Mouse (Mus musculus) heart, postnatal 0 days (tissue): ENCODE data around the gene Grik4. TPM values are rescaled to one million over a fixed set of nuclear protein-coding genes. Genes with fewer than 3 reads are reported as not detected.

ENCODE experiments used
- ATAC-seq: fragments of 200-750 bp; cut with Nextera tagmentation; 2 replicates; pipeline ENCODE4 v1.8.0; 2017; ENCODE audit warnings: low read depth, moderate number of reproducible peaks, moderate library complexity; ENCODE audit not compliant: insufficient read depth
- DNase-seq: peaks from one replicate; pipeline ENCODE4 v3.0.0-alpha.2; 2016; ENCODE audit warnings: low spot score
- H3K27ac ChIP-seq: fragments of 300-500 bp; sonication (generic); 2 replicates; pipeline ENCODE4 v1.5.1; 2014; ENCODE audit warnings: low read depth, mild to moderate bottlenecking
- H3K27me3 ChIP-seq: fragments of 300-500 bp; sonication (generic); 2 replicates; pipeline ENCODE4 v1.6.1; 2014; ENCODE audit warnings: low read length, mixed read lengths; ENCODE audit not compliant: control insufficient read depth, insufficient read depth
- H3K36me3 ChIP-seq: fragments of 300-500 bp; sonication (generic); replicated peaks from 2 replicates; pipeline ENCODE4 v1.6.1; 2014; ENCODE audit warnings: low read length, mixed read lengths; ENCODE audit not compliant: control insufficient read depth, insufficient read depth
- H3K4me1 ChIP-seq: fragments of 300-500 bp; sonication (generic); 2 replicates; pipeline ENCODE4 v1.6.1; 2014; ENCODE audit warnings: antibody characterized with exemption; ENCODE audit not compliant: control insufficient read depth, insufficient read depth
- H3K4me2 ChIP-seq: fragments of 300-500 bp; sonication (generic); 2 replicates; pipeline ENCODE4 v1.6.1; 2014; ENCODE audit warnings: low read depth, mild to moderate bottlenecking, low read length, moderate library complexity
- H3K4me3 ChIP-seq: fragments of 300-500 bp; sonication (generic); 2 replicates; pipeline ENCODE4 v1.5.1; 2014; ENCODE audit warnings: low read depth, low read length
- H3K9ac ChIP-seq: fragments of 300-500 bp; sonication (generic); replicated peaks from 2 replicates; pipeline ENCODE4 v1.6.1; 2014; ENCODE audit warnings: low read depth, low read length, mixed read lengths
- H3K9me3 ChIP-seq: fragments of 300-500 bp; sonication (generic); replicated peaks from 2 replicates; pipeline ENCODE4 v1.6.1; 2016; ENCODE audit warnings: low read length; ENCODE audit not compliant: control insufficient read depth
- CTCF ChIP-seq: IDR thresholded peaks from 2 replicates; pipeline ENCODE4 v1.5.1; 2016; ENCODE audit warnings: antibody characterized with exemption, control low read depth, low read depth
- EP300 ChIP-seq: IDR thresholded peaks from 2 replicates; pipeline ENCODE4 v1.6.1; 2016; ENCODE audit warnings: antibody characterized with exemption, low read depth
- WGBS: fragments of 180-500 bp; shearing (Covaris S2); extraction: QIAGEN DNeasy Blood & Tissue Kit; methylation state at CpG from one replicate; pipeline ENCODE4 v1.1.7; 2014; 5-methylcytosine and 5-hydroxymethylcytosine counted together
- polyA plus RNA-seq: library from polyadenylated mRNA; unstranded; fragments of >200 nt; fragmentation: Nextera tagmentation; extraction: Ambion mirVana; gene quantifications from 2 replicates; pipeline ENCODE4 v1.2.1, GENCODE M21; 2015
- total RNA-seq: library from RNA; depleted of rRNA; stranded (reverse); fragments of >200 nt; gene quantifications from 2 replicates; pipeline ENCODE4 v1.2.3, GENCODE M21; 2014; ENCODE audit warnings: low replicate concordance

The Grik4 gene
- total and polyA plus RNA-seq, 2 experiments from 2014 or later, result 0.03 TPM; not detected in 1

DNA sequence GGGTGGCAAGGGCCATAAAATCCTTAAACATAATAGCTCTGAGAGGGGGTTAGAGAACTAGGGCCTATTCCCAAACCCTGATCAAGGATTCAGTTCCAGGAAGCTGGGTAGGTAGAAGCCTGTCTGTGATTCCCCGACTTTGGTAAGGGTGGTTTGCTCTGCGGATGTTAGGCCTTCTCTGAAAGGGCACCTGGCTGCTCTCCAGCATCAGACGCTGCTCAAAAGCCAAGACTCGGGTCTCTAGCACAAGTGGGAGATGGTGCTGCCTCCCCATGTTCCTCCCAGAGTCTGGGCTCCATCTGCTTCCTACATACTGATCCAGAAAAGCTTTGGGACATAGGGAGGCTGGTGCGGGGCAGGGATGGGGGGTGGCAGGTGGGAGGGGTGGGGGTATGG is 270.3 kb downstream of the Grik4 start:
- Histone ChIP-seq H3K27ac (no peak overlapping the region), H3K36me3 (no peaks in the 10 kb centered on the region)

DNA sequence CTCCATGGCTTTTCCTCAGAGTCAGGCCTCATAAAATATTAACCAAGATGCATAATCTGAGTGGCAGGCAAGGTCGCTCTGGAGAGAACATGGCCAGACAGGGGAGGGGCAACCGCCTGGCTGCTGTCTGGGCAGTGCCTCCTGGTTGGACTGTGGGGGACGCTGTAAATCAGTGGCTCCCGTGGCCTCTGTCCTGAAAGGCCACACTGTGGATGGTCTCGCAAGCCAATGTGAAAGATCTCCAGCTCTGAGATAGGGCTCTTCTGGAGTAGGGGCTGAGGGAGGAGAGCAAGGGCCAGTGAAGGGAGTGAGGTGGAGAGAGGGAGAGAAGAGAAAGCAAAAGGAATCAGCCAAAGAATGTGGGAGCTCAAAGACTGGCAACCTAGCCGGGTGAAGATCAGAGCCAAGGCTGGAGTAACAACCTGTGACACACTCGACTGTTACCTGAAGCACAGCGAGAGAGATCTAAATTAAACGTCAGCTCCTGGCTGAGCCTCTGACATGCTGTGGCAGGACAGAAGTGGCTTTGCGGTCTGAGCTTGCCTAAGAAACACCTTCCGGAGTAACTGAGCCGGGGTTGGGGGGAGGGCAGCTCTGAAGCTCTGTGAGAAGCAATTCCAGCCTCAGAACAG is 270.8 kb downstream of the Grik4 start:
- no peak overlapping the region for H3K4me3 ChIP-seq
- 53% methylated on average over 12 of the region's 12 CpGs for WGBS
- no peak for TF ChIP-seq CTCF
- no peak for DNase-seq
- H3K9me3 ChIP-seq, result no peaks in the 10 kb centered on the region
- ATAC-seq, result no peak
- H3K9ac ChIP-seq, result no peak overlapping the region
- H3K27me3 ChIP-seq, result no peaks in the 10 kb centered on the region
- H3K4me2 ChIP-seq, result no peak overlapping the region
- no peak overlapping the region for H3K27ac ChIP-seq
- H3K4me1 ChIP-seq, result no peaks in the 10 kb centered on the region
- H3K36me3 ChIP-seq, result no peaks in the 10 kb centered on the region

More for the DNA sequence above, 270.3 kb downstream of the Grik4 start:
- no peaks in the 10 kb centered on the region for H3K4me1 ChIP-seq
- H3K4me3 ChIP-seq, result no peak overlapping the region
- H3K9me3 ChIP-seq, result no peaks in the 10 kb centered on the region
- H3K4me2 ChIP-seq, result no peak overlapping the region
- DNase-seq, result no peak
- TF ChIP-seq CTCF (no peak), EP300 (no peak)
- ATAC-seq, result no peak
- 60% methylated on average over 5 of the region's 5 CpGs for WGBS
- no peak overlapping the region for H3K9ac ChIP-seq
- H3K27me3 ChIP-seq, result no peaks in the 10 kb centered on the region

DNA sequence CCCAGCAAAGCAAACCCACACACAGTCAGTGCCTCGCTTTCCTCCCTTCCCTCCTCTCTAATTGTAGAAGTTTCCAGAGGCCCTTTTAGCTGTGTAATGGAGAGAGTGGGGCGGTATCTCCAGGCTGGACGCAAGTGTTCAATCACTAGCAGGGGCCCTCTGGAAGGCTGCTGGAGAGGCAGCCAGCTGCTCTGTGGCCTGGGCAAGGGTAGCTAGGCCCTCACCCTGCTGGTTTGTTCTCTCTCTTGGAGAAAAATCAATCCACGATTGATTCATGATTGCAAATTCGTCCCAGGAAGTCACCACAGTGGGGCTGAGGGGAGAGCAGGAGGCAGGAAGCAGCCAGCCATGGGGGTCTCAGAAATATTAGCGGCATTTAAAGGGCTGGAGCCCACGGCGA is 271.3 kb downstream of the Grik4 start:
- Histone ChIP-seq H3K4me1 (no peaks in the 10 kb centered on the region), H3K9ac (no peak overlapping the region), H3K4me2 (no peak overlapping the region), H3K27ac (no peak overlapping the region), H3K36me3 (no peaks in the 10 kb centered on the region), H3K27me3 (no peaks in the 10 kb centered on the region), H3K4me3 (no peak overlapping the region), H3K9me3 (no peaks in the 10 kb centered on the region)
- 69% methylated on average over 8 of the region's 8 CpGs for WGBS
- TF ChIP-seq EP300, result no peak
- no peak for TF ChIP-seq CTCF
- no peak for ATAC-seq
- no peak for DNase-seq

DNA sequence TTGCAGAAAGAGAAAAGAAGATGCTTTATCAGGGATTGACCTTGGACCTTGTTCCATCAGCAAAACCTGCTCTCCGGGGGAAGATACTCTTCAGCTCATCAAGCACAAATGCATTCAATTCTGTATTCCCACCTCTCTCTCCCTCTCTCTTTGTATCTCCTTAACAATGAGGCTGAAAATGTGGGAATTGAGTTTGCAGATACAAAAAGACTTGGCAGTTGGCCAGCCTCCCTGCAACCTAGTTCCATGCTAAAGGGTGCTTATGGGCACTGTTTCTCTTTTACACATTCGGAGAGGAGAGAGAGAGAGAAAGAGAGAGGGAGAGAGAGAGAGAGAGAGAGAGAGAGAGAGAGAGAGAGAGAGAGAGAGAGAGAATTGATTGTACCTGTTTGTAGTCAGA is 273.7 kb downstream of the Grik4 start:
- Histone ChIP-seq H3K9me3 (no peaks in the 10 kb centered on the region), H3K36me3 (no peaks in the 10 kb centered on the region), H3K27me3 (no peaks in the 10 kb centered on the region), H3K4me1 (no peaks in the 10 kb centered on the region), H3K27ac (no peak overlapping the region), H3K4me3 (no peak overlapping the region), H3K4me2 (no peak overlapping the region), H3K9ac (no peak overlapping the region)
- no peak for ATAC-seq
- TF ChIP-seq CTCF, result no peak
- TF ChIP-seq EP300, result no peak
- 52% methylated on average over 2 of the region's 2 CpGs for WGBS
- no peak for DNase-seq

DNA sequence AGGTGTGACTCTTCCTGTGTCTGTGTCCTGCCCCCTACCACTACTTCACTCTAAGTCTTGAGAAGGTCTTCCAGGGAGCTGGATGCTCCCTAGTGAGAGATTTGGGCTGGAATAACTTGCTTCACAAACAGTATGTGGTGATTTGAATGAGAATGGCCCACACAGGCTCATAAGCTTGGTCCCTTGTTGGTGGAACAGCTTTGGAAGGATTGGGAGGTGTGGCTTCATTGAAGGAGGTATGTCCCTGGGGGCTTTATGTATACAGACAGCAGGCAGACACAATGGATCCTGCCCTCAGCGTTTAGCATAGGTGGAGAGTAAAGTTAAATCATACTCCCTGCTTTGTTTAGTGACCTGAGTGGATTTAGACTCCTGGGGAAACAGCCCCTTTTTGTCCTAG is 282.8 kb downstream of the Grik4 start:
- Histone ChIP-seq H3K4me1 (no peaks in the 10 kb centered on the region), H3K36me3 (no peaks in the 10 kb centered on the region), H3K27me3 (no peaks in the 10 kb centered on the region), H3K4me2 (no peak overlapping the region), H3K9me3 (peaks cover 3% of the 10 kb centered on the region; the same call in 1 of the 2 replicates), H3K27ac (no peak overlapping the region), H3K4me3 (no peak overlapping the region), H3K9ac (no peak overlapping the region)
- WGBS, result 38% methylated on average over 1 of the region's 1 CpGs
- DNase-seq (no peak), ATAC-seq (no peak)
- TF ChIP-seq EP300 (no peak), CTCF (no peak)

DNA sequence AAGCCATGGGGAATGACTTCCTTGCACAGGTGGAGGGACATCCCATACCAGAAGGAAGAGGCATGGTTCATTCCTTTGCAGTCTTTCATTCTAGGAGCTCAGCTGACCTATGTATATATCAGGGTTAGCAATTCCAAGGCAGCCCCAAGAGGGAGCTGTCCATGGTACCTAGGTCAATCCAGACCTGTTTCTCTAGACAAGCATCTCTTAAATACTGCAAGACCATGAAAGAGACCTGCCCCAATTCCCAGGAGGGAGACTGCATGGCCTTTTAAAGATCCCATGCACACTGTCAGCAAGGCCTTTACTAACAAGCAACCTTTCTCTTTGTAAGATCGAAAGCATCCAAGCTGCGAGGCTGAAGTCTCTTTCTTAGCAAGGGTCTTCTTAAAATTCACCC is 291.5 kb downstream of the Grik4 start:
- Histone ChIP-seq H3K36me3 (no peaks in the 10 kb centered on the region), H3K4me2 (no peak overlapping the region), H3K4me3 (no peak overlapping the region), H3K27ac (no peak overlapping the region), H3K27me3 (no peaks in the 10 kb centered on the region), H3K4me1 (no peaks in the 10 kb centered on the region), H3K9me3 (no peaks in the 10 kb centered on the region), H3K9ac (no peak overlapping the region)
- 75% methylated on average over 2 of the region's 2 CpGs for WGBS
- no peak for ATAC-seq
- peak; percentile 51 for DNase-seq
- TF ChIP-seq CTCF (no peak), EP300 (no peak)
